Mouse (Mus musculus): ENCODE measurements around the gene Astn2.

GRCm38 (mm10) chr4:66025393-66026062 lies 378.9 kb downstream of the Astn2 start:
- TF ChIP-seq CTCF (IDR thresholded peaks at IDR 0.05; ENCODE audit: insufficient read depth, low read depth, low read length) (no peak), POLR2A (IDR thresholded peaks at IDR 0.05; ENCODE audit: insufficient read depth, low read depth, low read length) (no peak)
